Mouse (Mus musculus): ENCODE data around the gene Gramd1b. TPM values are rescaled to one million over a fixed set of nuclear protein-coding genes. Genes with fewer than 3 reads are reported as not detected.

The Gramd1b gene
- polyA plus RNA-seq, 1 experiment from 2014 or later, result 1.2 TPM

DNA sequence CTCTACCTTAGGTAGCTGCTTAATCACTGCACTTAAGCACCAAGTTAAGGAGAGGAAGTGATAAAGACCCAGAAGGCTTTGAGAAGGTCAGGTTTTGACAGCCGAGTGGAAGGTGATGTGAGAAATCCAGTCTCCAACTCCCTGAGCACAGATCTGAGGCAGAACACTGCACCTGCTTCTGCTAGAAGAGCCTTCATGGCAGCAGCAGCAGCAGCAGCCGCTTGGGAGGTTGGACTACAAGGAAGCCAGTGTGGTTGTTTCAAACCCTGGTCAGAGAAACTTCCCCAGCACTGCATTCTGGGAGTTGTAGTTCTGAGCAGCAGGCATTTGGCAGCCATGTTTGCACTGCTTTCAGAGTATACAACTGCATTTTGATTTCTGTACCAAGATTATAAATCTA, 134.1 kb downstream of the Gramd1b start:
- peak; percentile 45 for DNase-seq
- H3K9ac ChIP-seq (replicated peaks), result no peak overlapping the region
- no peak for ATAC-seq
- peaks cover 6% of the 10 kb centered on the region; the same call in 1 of the 2 replicates for H3K4me1 ChIP-seq (ENCODE audit: insufficient read depth)
- H3K36me3 ChIP-seq (replicated peaks; ENCODE audit: insufficient read depth, low read length), result no peaks in the 10 kb centered on the region
- peak overlapping the region; percentile 61 for H3K4me2 ChIP-seq (ENCODE audit: low read depth, low read length)
- 19% methylated on average over 2 of the region's 2 CpGs for WGBS (ENCODE audit: insufficient replicate concordance)
- H3K4me3 ChIP-seq (ENCODE audit: low read depth, low read length), result peak overlapping the region; percentile 26; the same call in 1 of the 2 replicates
- H3K27ac ChIP-seq (ENCODE audit: low read depth), result no peak overlapping the region
- H3K27me3 ChIP-seq (ENCODE audit: insufficient read depth, low read length), result no peaks in the 10 kb centered on the region
- H3K9me3 ChIP-seq (ENCODE audit: low read length), result no peaks in the 10 kb centered on the region
- TF ChIP-seq CTCF (IDR thresholded peaks at IDR 0.05; ENCODE audit: low read depth) (no peak), EP300 (IDR thresholded peaks at IDR 0.05; ENCODE audit: low read depth) (no peak)

DNA sequence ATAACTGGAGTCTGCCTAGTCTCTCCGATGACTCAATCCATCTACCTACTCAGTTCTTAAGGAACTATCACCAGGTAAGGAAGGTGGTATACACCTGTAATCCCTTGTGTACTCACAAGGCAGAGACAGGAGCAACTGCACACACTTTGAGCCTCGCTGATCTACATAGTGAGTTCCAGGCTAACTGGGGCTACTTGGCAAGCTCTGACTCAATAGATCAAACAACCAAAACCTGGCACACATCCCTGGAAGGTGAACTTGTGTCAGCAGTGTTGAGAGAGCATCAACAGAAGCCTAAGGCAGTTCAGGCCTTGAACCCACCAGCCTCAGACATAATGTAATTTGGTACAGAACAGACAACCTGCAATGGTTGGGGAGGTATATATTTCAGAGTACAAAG, 135.0 kb downstream of the Gramd1b start:
- Histone ChIP-seq H3K4me2 (ENCODE audit: low read depth, low read length) (no peak overlapping the region), H3K27ac (ENCODE audit: low read depth) (no peak overlapping the region), H3K4me3 (ENCODE audit: low read depth, low read length) (no peak overlapping the region), H3K27me3 (ENCODE audit: insufficient read depth, low read length) (no peaks in the 10 kb centered on the region), H3K36me3 (replicated peaks; ENCODE audit: insufficient read depth, low read length) (no peaks in the 10 kb centered on the region), H3K9me3 (ENCODE audit: low read length) (no peaks in the 10 kb centered on the region), H3K9ac (replicated peaks) (no peak overlapping the region), H3K4me1 (ENCODE audit: insufficient read depth) (peaks cover 6% of the 10 kb centered on the region; the same call in 1 of the 2 replicates)
- 73% methylated on average over 2 of the region's 2 CpGs for WGBS (ENCODE audit: insufficient replicate concordance)
- no peak for TF ChIP-seq EP300 (IDR thresholded peaks at IDR 0.05; ENCODE audit: low read depth)
- TF ChIP-seq CTCF (IDR thresholded peaks at IDR 0.05; ENCODE audit: low read depth), result no peak
- peak; percentile 23; the same call in 1 of the 2 replicates for ATAC-seq
- no peak for DNase-seq

DNA sequence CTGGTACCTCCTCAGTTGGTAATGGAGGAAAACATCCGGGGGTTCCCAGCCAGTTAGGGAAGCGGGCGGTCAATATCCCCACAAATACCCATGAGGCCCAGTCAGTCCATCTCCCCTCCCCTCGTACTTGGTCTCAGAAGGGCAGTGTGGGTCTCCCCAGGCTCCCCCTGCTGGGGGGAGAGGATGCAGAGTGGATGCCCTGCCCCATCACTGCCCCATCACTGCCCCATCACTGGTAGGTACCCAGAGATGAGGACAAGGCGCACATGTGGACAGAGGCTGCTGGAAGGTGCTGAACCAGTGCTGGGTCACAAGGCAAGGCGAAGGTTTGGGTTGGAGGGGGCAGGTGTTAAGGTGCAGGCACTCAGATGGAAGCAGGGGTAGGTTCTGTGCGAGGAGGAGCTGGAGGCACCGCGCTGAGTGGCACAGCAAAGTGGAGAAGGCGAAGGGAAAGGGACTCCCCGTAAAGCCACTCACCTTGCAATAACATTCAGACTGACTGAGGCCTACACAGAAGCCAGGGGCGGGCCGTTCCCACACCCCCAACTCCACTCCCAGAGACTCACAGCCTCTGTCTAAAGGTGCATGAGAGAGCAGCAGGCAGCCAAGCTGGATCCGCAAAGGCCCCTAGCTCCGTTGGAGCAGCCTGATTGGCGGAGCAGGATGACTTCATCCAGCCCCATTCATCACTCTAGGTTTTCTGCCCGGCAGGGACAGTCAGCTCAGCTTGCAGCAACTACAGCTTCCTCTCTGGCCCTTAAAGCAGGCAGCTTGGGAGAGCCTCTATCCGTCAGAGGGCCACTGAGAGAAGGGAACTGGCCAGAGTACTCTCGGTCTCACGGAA, 139.1 kb downstream of the Gramd1b start:
- H3K4me1 ChIP-seq (ENCODE audit: insufficient read depth), result peaks cover 3% of the 10 kb centered on the region; the same call in 1 of the 2 replicates
- no peaks in the 10 kb centered on the region for H3K36me3 ChIP-seq (replicated peaks; ENCODE audit: insufficient read depth, low read length)
- H3K9me3 ChIP-seq (ENCODE audit: low read length), result no peaks in the 10 kb centered on the region
- ATAC-seq (no peak), DNase-seq (no peak)
- no peak for TF ChIP-seq EP300 (IDR thresholded peaks at IDR 0.05; ENCODE audit: low read depth)
- peak; percentile 38; the same call in 1 of the 2 replicates for TF ChIP-seq CTCF (IDR thresholded peaks at IDR 0.05; ENCODE audit: low read depth)
- 47% methylated on average over 20 of the region's 20 CpGs for WGBS (ENCODE audit: insufficient replicate concordance)
- no peak overlapping the region for H3K4me3 ChIP-seq (ENCODE audit: low read depth, low read length)
- no peak overlapping the region for H3K27ac ChIP-seq (ENCODE audit: low read depth)
- peak overlapping the region; percentile 49 for H3K4me2 ChIP-seq (ENCODE audit: low read depth, low read length)
- no peaks in the 10 kb centered on the region for H3K27me3 ChIP-seq (ENCODE audit: insufficient read depth, low read length)
- no peak overlapping the region for H3K9ac ChIP-seq (replicated peaks)

DNA sequence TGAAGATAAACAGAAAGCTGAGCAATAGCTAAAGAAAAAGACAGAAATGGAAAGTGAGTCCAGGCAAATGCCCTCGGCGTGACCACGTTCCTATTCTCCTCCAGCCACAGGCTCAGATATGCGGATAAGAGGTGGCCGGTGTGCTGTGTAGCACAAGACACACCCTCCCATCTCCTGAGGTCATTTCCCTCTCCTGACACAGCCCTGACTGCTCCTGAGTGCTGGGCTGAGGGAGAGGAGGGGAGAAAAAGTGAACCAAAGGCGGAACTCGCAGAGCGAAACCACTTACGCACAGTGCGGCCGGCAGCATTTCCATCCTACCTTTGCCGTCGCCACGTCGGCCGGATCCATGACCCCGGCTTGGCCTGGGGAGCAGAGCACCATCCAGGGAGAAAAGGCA, 139.8 kb downstream of the Gramd1b start:
- no peaks in the 10 kb centered on the region for H3K36me3 ChIP-seq (replicated peaks; ENCODE audit: insufficient read depth, low read length)
- no peak overlapping the region for H3K4me3 ChIP-seq (ENCODE audit: low read depth, low read length)
- WGBS (ENCODE audit: insufficient replicate concordance), result 67% methylated on average over 17 of the region's 17 CpGs
- TF ChIP-seq EP300 (IDR thresholded peaks at IDR 0.05; ENCODE audit: low read depth) (no peak), CTCF (IDR thresholded peaks at IDR 0.05; ENCODE audit: low read depth) (no peak)
- ATAC-seq (no peak), DNase-seq (no peak)
- no peaks in the 10 kb centered on the region for H3K4me1 ChIP-seq (ENCODE audit: insufficient read depth)
- H3K27ac ChIP-seq (ENCODE audit: low read depth), result no peak overlapping the region
- H3K9ac ChIP-seq (replicated peaks), result no peak overlapping the region
- peak overlapping the region; percentile 49 for H3K4me2 ChIP-seq (ENCODE audit: low read depth, low read length)
- no peaks in the 10 kb centered on the region for H3K27me3 ChIP-seq (ENCODE audit: insufficient read depth, low read length)
- H3K9me3 ChIP-seq (ENCODE audit: low read length), result no peaks in the 10 kb centered on the region

DNA sequence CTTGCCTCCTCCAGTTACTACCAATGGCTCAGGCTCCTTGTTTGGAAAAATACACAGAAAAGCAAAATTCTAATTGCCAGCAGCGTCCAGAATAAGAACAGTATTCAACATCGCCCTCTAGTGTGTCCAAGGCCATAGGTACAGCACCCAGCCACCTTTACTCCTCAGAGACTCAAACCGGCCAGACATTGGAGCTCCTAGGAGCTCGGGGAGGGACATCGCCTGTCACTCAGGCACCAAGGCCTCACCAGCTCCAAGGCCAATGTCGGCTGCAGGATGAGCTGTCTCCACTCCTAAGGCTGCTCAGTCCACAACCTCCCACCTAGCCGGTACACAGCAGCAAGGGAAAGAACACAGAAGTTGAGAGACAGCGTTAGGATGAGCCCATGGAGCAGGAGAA, 140.3 kb downstream of the Gramd1b start:
- no peaks in the 10 kb centered on the region for H3K36me3 ChIP-seq (replicated peaks; ENCODE audit: insufficient read depth, low read length)
- no peak overlapping the region for H3K9ac ChIP-seq (replicated peaks)
- no peaks in the 10 kb centered on the region for H3K4me1 ChIP-seq (ENCODE audit: insufficient read depth)
- H3K4me3 ChIP-seq (ENCODE audit: low read depth, low read length), result no peak overlapping the region
- WGBS (ENCODE audit: insufficient replicate concordance), result 42% methylated on average over 8 of the region's 8 CpGs
- TF ChIP-seq EP300 (IDR thresholded peaks at IDR 0.05; ENCODE audit: low read depth) (no peak), CTCF (IDR thresholded peaks at IDR 0.05; ENCODE audit: low read depth) (peak; percentile 48)
- H3K27ac ChIP-seq (ENCODE audit: low read depth), result no peak overlapping the region
- H3K9me3 ChIP-seq (ENCODE audit: low read length), result no peaks in the 10 kb centered on the region
- DNase-seq (no peak), ATAC-seq (0 out of 2 replicates have a peak, but pooled peaks have one; percentile 31)
- no peaks in the 10 kb centered on the region for H3K27me3 ChIP-seq (ENCODE audit: insufficient read depth, low read length)
- H3K4me2 ChIP-seq (ENCODE audit: low read depth, low read length), result no peak overlapping the region

DNA sequence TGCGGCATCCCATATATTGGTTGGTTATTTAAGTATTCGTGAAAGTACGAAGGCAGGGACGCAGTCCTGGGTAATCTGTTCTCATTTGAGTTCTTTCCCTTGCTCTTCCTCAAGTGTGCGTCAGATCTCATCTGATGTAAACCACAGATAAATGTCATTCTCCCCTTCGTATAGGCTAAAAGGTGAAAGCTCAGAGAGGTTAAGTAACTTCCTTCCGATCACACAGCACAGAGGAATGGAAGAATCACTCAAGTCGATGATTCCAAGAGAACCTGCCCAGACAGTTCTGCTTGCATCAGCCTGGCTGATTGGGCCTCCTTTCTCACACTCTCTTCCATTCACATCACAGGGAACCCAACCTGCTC, 140.8 kb downstream of the Gramd1b start:
- 77% methylated on average over 8 of the region's 8 CpGs for WGBS (ENCODE audit: insufficient replicate concordance)
- Histone ChIP-seq H3K9ac (replicated peaks) (no peak overlapping the region), H3K4me1 (ENCODE audit: insufficient read depth) (no peaks in the 10 kb centered on the region), H3K4me3 (ENCODE audit: low read depth, low read length) (no peak overlapping the region), H3K27me3 (ENCODE audit: insufficient read depth, low read length) (no peaks in the 10 kb centered on the region), H3K36me3 (replicated peaks; ENCODE audit: insufficient read depth, low read length) (no peaks in the 10 kb centered on the region), H3K4me2 (ENCODE audit: low read depth, low read length) (no peak overlapping the region), H3K27ac (ENCODE audit: low read depth) (no peak overlapping the region), H3K9me3 (ENCODE audit: low read length) (no peaks in the 10 kb centered on the region)
- TF ChIP-seq CTCF (IDR thresholded peaks at IDR 0.05; ENCODE audit: low read depth), result no peak
- ATAC-seq (no peak), DNase-seq (no peak)
